Mouse (Mus musculus): ENCODE results near the gene Zhx3.

- no peak for TF ChIP-seq TAL1 (IDR thresholded peaks at IDR 0.05; ENCODE audit: low read length)
- no peak for TF ChIP-seq GATA1 (IDR thresholded peaks at IDR 0.05; ENCODE audit: low read length)
Measured at GRCm38 (mm10) chr2:160915821-160916610, 43.2 kb upstream of the Zhx3 start.
